Mouse (Mus musculus) embryonic facial prominence, embryonic 14.5 days (tissue): ENCODE measurements at regions not wholly inside any gene's neighbourhood (a gene's known extent, or its start where the extent isn't known, plus 50 kb on each side); places are given as distances from the start of the nearest gene placed in this dataset.

Experiments used
- ATAC-seq: fragments of 200-750 bp; cut with Nextera tagmentation; 2 replicates; pipeline ENCODE4 v1.8.0; 2017; ENCODE audit warnings: low read depth, moderate number of reproducible peaks, moderate TSS enrichment
- DNase-seq: peaks from one replicate; pipeline ENCODE4 v3.0.0-alpha.2; 2015; ENCODE audit warnings: low spot score
- H3K27ac ChIP-seq: fragments of 300-500 bp; sonication (generic); replicated peaks from 2 replicates; pipeline ENCODE4 v1.5.1; 2014; ENCODE audit warnings: low read depth, mild to moderate bottlenecking, low read length, moderate library complexity
- H3K27me3 ChIP-seq: fragments of 300-500 bp; sonication (generic); replicated peaks from 2 replicates; pipeline ENCODE4 v1.6.1; 2014; ENCODE audit warnings: low read length; ENCODE audit not compliant: control insufficient read depth, insufficient read depth
- H3K36me3 ChIP-seq: fragments of 300-500 bp; sonication (generic); 2 replicates; pipeline ENCODE4 v1.6.1; 2014; ENCODE audit warnings: low read length, mixed read lengths; ENCODE audit not compliant: control insufficient read depth, insufficient read depth
- H3K4me1 ChIP-seq: fragments of 300-500 bp; sonication (generic); 2 replicates; pipeline ENCODE4 v1.6.1; 2014; ENCODE audit warnings: antibody characterized with exemption, low read length; ENCODE audit not compliant: control insufficient read depth, insufficient read depth
- H3K4me2 ChIP-seq: fragments of 300-500 bp; sonication (generic); 2 replicates; pipeline ENCODE4 v1.6.1; 2014; ENCODE audit warnings: low read depth, mild to moderate bottlenecking, low read length, moderate library complexity, mixed read lengths
- H3K4me3 ChIP-seq: fragments of 300-500 bp; sonication (generic); 2 replicates; pipeline ENCODE4 v1.5.1; 2014; ENCODE audit warnings: low read depth, mild to moderate bottlenecking, low read length
- H3K9ac ChIP-seq: fragments of 300-500 bp; sonication (generic); 2 replicates; pipeline ENCODE4 v1.6.1; 2014; ENCODE audit warnings: low read depth, mild to moderate bottlenecking, low read length, moderate library complexity, mixed read lengths
- H3K9me3 ChIP-seq: fragments of 300-500 bp; sonication (generic); 2 replicates; pipeline ENCODE4 v1.6.1; 2016; ENCODE audit warnings: low read length; ENCODE audit not compliant: control insufficient read depth
- WGBS: fragments of 180-500 bp; shearing (Covaris S2); extraction: QIAGEN DNeasy Blood & Tissue Kit; methylation state at CpG from one replicate; pipeline ENCODE4 v1.1.7; 2014; 5-methylcytosine and 5-hydroxymethylcytosine counted together

DNA sequence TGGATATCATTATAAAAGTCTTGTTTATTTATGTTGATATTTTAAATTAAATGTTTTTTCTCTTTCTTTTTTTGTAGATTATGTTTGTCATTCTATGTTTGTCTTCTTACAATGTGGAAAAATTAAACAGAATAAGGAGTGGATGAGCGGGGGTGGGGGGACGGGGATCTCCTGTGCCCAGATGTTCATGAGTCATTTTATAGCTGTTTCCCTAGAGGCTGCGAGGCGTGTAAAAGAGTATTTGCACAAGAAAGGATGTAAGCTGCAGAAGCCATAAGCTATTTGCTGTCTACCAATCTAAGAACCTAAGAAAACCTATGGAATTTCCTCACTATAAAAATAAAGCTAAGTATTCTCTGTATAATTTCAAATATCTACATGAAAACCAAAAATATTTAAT is 446.9 kb upstream of the Cwc22 start:
- Histone ChIP-seq H3K4me2 (no peak overlapping the region), H3K36me3 (no peaks in the 10 kb centered on the region), H3K4me1 (no peaks in the 10 kb centered on the region), H3K9ac (no peak overlapping the region), H3K9me3 (no peaks in the 10 kb centered on the region), H3K27ac (no peak overlapping the region), H3K4me3 (no peak overlapping the region), H3K27me3 (no peaks in the 10 kb centered on the region)
- DNase-seq: no peak
- WGBS: 60% methylated on average over 4 of the region's 4 CpGs
- ATAC-seq: no peak

DNA sequence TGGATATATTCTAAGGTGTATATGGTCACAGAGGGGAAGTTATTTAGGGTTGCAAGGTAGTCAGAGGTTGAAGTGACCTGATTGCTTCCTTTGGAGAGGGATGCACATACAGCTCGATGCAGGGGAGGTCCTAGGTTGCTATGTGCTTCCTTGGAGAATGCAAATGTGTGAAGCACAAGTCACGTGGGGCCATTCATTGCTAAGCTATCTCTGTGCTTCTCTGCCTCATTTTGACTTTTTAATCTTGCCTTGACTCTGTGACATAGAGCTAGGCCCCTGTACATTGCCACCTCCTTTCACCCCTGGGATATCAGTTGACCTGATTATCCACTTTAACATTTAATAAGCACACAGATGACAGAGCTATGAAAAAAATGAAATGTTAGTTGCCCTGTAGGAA is 446.2 kb upstream of the Cwc22 start:
- no peak overlapping the region for H3K9ac ChIP-seq
- no peak overlapping the region for H3K4me3 ChIP-seq
- ATAC-seq: no peak
- H3K36me3 ChIP-seq: no peaks in the 10 kb centered on the region
- no peak overlapping the region for H3K27ac ChIP-seq
- whole genome bisulfite sequencing: 72% methylated on average over 2 of the region's 2 CpGs
- no peak for DNase-seq
- no peak overlapping the region for H3K4me2 ChIP-seq
- H3K27me3 ChIP-seq: no peaks in the 10 kb centered on the region
- H3K4me1 ChIP-seq: no peaks in the 10 kb centered on the region
- no peaks in the 10 kb centered on the region for H3K9me3 ChIP-seq

DNA sequence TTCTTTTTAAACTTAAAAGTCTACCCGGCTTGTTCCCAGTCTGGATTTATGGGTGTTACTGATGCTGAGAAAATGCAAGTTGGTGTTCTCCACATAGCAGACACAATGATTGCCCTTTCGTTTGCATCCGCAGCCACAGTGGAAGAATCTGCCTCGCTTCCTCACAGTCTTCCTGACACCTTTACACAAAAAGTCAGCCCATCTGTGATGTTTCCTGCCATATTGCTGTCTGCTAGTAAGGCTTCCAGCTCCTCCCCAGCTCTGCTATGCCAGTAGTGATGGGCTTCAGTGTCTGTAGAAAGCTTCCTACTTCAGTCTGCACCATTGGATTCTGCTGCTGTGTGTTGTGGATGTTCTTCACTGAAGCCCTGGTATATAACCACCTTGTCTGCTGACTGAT is 441.8 kb upstream of the Cwc22 start:
- Histone ChIP-seq H3K4me3 (no peak overlapping the region), H3K4me1 (no peaks in the 10 kb centered on the region), H3K36me3 (no peaks in the 10 kb centered on the region), H3K27me3 (no peaks in the 10 kb centered on the region), H3K9me3 (no peaks in the 10 kb centered on the region), H3K27ac (no peak overlapping the region), H3K9ac (no peak overlapping the region), H3K4me2 (no peak overlapping the region)
- no peak for DNase-seq
- 75% methylated on average over 4 of the region's 4 CpGs for WGBS
- ATAC-seq: no peak

DNA sequence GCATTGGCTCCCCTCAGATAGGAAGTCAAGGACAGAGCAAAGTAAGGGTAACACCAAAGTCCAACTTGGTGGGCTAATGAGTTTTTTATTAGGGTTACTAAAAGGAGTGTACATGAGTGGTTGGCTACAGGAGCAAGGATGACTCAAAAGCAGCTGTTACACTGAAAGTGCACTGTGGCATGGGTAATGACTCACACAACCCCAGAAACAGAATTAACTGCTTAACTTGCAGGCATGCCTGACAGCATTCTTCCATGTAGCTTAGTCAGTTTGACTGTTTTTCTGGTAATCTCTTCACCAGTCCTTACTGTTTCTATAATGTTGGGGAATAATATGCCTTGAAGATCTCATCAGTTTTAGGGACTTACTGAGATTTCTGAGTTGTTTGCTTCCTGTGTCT is 435.1 kb upstream of the Cwc22 start:
- H3K4me2 ChIP-seq: no peak overlapping the region
- no peak overlapping the region for H3K27ac ChIP-seq
- H3K36me3 ChIP-seq: no peaks in the 10 kb centered on the region
- H3K4me3 ChIP-seq: no peak overlapping the region
- no peaks in the 10 kb centered on the region for H3K9me3 ChIP-seq
- ATAC-seq (no peak), DNase-seq (no peak)
- no peaks in the 10 kb centered on the region for H3K4me1 ChIP-seq
- no peak overlapping the region for H3K9ac ChIP-seq
- no peaks in the 10 kb centered on the region for H3K27me3 ChIP-seq

DNA sequence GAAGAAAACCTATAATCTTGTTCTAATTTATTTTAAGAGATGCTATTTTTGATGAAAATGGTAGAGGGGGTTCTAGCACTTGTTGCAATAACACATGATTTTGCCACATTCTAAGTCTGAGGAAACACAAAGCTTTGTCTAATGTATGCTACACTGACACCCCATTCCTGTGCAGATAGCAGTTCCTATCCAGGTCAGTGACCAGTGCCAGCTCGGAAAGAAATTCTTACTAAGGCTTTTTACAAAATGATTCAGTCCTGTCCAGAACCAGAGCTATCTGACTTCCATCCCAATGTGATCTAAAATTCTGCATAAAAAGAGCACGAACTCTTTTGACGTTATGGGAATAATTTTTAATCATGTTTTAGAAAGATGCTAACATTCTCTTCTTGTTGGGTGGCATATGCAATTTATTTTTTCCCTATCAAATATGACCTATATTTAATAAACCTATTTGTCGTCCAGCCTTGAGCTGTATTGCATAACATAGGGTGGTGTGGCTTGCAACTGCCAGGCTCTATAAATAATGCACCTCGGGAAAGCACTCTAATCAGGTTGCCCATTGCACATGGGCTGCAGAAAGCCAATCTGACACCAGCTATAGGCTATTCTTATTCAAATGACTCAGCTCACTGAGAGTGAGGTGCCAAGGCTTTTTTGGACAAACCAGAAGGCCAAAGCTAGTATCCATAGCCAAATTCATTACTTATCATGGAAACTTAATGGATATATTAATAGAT is 385.7 kb upstream of the Cwc22 start:
- Histone ChIP-seq H3K4me1 (no peaks in the 10 kb centered on the region), H3K9ac (no peak overlapping the region), H3K4me2 (no peak overlapping the region), H3K27ac (no peak overlapping the region), H3K36me3 (no peaks in the 10 kb centered on the region), H3K27me3 (no peaks in the 10 kb centered on the region), H3K4me3 (no peak overlapping the region), H3K9me3 (peaks cover 15% of the 10 kb centered on the region)
- no peak for ATAC-seq
- WGBS: 85% methylated on average over 5 of the region's 5 CpGs
- no peak for DNase-seq

DNA sequence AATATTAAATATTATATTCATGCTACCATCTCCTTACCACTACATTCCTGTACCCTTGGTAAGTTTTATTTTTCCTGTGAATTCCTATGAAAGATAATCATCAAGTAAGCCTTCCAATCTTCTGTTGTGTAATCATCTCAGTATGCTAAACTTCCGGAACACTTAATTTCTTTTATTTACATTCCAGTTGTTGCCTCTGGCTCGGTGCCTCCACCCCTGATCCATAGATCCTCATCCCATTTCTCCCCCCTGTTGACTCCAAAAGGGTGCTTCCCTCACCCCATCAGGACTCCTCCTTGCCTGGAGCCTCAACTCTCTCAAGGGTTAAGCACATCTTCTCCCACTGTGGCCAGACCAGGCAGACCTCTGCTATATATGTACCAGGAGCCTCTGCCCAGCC is 379.9 kb upstream of the Cwc22 start:
- Histone ChIP-seq H3K9me3 (peaks cover 17% of the 10 kb centered on the region), H3K36me3 (no peaks in the 10 kb centered on the region), H3K4me2 (no peak overlapping the region), H3K27ac (no peak overlapping the region), H3K4me3 (no peak overlapping the region), H3K27me3 (no peaks in the 10 kb centered on the region), H3K4me1 (no peaks in the 10 kb centered on the region), H3K9ac (no peak overlapping the region)
- no peak for DNase-seq
- no peak for ATAC-seq
- 79% methylated on average over 2 of the region's 2 CpGs for WGBS

DNA sequence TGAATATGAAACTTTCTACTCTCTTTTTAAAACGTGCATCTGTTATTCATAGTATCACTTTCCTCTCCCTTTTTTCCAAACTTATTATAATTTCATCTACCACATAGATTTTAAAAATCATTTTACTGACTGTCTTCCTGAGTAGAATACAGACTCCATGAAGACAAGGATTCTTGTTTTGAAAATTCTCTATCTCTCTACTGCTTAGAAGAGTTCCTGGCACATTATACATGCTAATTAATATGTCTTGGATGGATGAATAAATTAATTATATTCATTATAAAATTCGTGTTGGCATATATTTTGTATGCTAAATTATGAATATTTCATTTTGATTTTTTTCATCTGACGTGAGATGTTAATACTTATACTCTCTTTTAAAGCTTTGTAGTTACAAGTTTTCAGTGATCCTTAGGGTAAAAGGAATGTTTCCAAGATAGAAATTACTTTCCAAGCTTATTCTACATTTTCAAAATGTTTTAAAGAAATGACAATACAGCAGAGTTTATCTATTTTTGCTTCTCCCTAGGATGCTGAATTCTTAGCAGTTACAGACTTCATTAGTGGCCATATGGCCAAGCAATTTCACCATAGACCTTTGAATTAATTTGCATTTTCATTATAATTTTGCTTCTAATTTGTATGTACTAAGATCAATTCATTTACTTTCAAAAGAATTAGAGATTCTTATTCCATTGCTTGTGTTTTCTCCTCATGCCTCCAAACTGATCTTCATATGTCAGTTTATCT is 376.2 kb upstream of the Cwc22 start:
- H3K9me3 ChIP-seq: peaks cover 7% of the 10 kb centered on the region
- no peak overlapping the region for H3K27ac ChIP-seq
- H3K9ac ChIP-seq: no peak overlapping the region
- WGBS: 62% methylated on average over 3 of the region's 3 CpGs
- no peak for DNase-seq
- H3K36me3 ChIP-seq: no peaks in the 10 kb centered on the region
- H3K27me3 ChIP-seq: no peaks in the 10 kb centered on the region
- H3K4me2 ChIP-seq: no peak overlapping the region
- no peak for ATAC-seq
- H3K4me3 ChIP-seq: no peak overlapping the region
- H3K4me1 ChIP-seq: no peaks in the 10 kb centered on the region

DNA sequence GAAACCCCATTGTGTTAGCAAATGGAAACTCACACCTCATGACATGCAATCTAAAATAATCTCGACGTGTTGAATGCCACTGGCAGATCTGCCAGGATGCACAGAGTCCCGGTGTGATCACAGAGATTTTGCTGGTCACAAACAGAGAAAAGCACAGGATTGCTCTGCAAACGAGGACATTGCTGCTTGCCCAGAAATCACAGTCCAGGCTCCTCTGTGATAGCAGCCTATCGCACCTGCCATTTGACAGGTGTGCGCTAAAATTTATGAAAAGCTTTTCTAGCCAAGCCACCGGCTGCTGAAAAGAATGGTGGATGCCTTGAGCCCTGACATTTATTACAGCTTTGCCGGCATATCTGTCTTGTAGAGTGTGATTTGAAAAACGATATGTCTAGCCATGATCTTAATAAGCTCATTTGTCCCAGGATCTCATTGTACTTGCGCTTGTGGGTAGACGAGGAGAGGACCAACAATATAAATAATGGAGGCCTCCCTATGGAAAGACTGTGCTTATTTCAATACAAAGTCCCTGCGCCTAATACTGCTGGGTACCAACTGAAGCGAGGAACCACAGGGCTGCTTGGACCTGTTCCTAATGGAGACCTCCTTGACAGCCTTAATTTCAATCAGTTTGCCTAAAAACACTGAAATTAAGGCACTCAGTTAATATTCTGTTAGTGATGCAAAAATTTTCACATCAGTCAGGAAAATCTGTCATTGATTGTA is 365.8 kb upstream of the Cwc22 start:
- Histone ChIP-seq H3K9me3 (no peaks in the 10 kb centered on the region), H3K4me1 (no peaks in the 10 kb centered on the region), H3K36me3 (no peaks in the 10 kb centered on the region), H3K4me2 (no peak overlapping the region), H3K27me3 (no peaks in the 10 kb centered on the region), H3K4me3 (no peak overlapping the region), H3K27ac (no peak overlapping the region), H3K9ac (no peak overlapping the region)
- WGBS: 77% methylated on average over 13 of the region's 13 CpGs
- ATAC-seq (peak; percentile 37; the same call in 1 of the 2 replicates), DNase-seq (no peak)
